Mouse (Mus musculus) 416B (cell line): ENCODE results near the gene Rbck1.
"Not testable (repeated sequence)": the region's sequence is repeated elsewhere in the genome, so short reads cannot be mapped to it uniquely, and the experiment has no call there.

Experiments
- DNase-seq: peaks from one replicate; pipeline ENCODE4 v3.0.0; 2011; ENCODE audit warnings: low read depth

The Rbck1 gene

GRCm38 (mm10) chr2:152302862-152303261 lies 29.6 kb downstream of the Rbck1 start:
- no peak for DNase-seq

GRCm38 (mm10) chr2:152294541-152294940 lies 37.9 kb downstream of the Rbck1 start:
- DNase-seq, result peak; percentile 46

- DNase-seq, result peak; percentile 89
Observed at GRCm38 (mm10) chr2:152293727-152294475, 38.6 kb downstream of the Rbck1 start, which contains the start of gene Tbc1d20. Gene Tbc1d20 (plus strand): TSS chr2:152293828.

- DNase-seq, result no peak
Observed at GRCm38 (mm10) chr2:152293179-152293726, 39.2 kb downstream of the Rbck1 start.

- no peak for DNase-seq
Observed at GRCm38 (mm10) chr2:152292475-152292874, 40.0 kb downstream of the Rbck1 start.

GRCm38 (mm10) chr2:152289623-152290022 lies 42.8 kb downstream of the Rbck1 start:
- not testable (repeated sequence) for DNase-seq

- DNase-seq, result no peak
Observed at GRCm38 (mm10) chr2:152288046-152288445, 44.4 kb downstream of the Rbck1 start.

GRCm38 (mm10) chr2:152287560-152287959 lies 44.9 kb downstream of the Rbck1 start:
- no peak for DNase-seq

GRCm38 (mm10) chr2:152281407-152281806 lies 51.0 kb downstream of the Rbck1 start:
- DNase-seq, result no peak

GRCm38 (mm10) chr2:152273639-152274038 lies 58.8 kb downstream of the Rbck1 start:
- peak; percentile 40 for DNase-seq
